Mouse (Mus musculus) gastrocnemius, postnatal 4 days (tissue): ENCODE results near the gene Plin2. TPM values are rescaled to one million over a fixed set of nuclear protein-coding genes. Genes with fewer than 3 reads are reported as not detected.

Experiments used
- DNase-seq, 2 experiments: peaks; one replicate each; pipeline ENCODE4 v3.0.0; 2021 to 2022; ENCODE audit warnings: low spot score in 2 of 2, mixed read lengths in 2 of 2
- long read RNA-seq, 2 experiments: library from polyadenylated mRNA; stranded (forward); transcript quantifications; one replicate each; pipeline ENCODE4 v2.0.0; 2021
- total RNA-seq, 2 experiments: library from RNA; stranded (reverse); gene quantifications; 2 replicates each; pipeline ENCODE4 v1.2.3; 2021

Plin2 gene
- total RNA-seq = 100 to 1,000 TPM in 1 of 2 experiments, 10 to 100 TPM in 1; 95.5 to 103 TPM
- long read RNA-seq, experiment 1, transcript Plin2-201 (8 exons, 1,888 nt) = major isoform, 108 of 158 reads
- long read RNA-seq, experiment 1, partial matches to known transcripts = 7 of 158 reads
- long read RNA-seq, experiment 1, other reads (novel, unspliced or antisense) = 43 of 158 reads
- long read RNA-seq, experiment 2, transcript Plin2-201 (8 exons, 1,888 nt) = major isoform, 86 of 134 reads
- long read RNA-seq, experiment 2, partial matches to known transcripts = 3 of 134 reads
- long read RNA-seq, experiment 2, other reads (novel, unspliced or antisense) = 45 of 134 reads

GRCm38 (mm10) chr4:86669780-86670201, at the start of gene Plin2:
TSS of gene Plin2 (minus strand) at chr4:86670060.
- DNase-seq = peak; percentile 56 to 78

- no peak for DNase-seq
Observed at GRCm38 (mm10) chr4:86718878-86719577, 49.2 kb upstream of the Plin2 start.

- DNase-seq = no peak
Observed at GRCm38 (mm10) chr4:86717176-86717575, 47.3 kb upstream of the Plin2 start.

GRCm38 (mm10) chr4:86715341-86715740, 45.5 kb upstream of the Plin2 start:
- DNase-seq = no peak

- DNase-seq = no peak
Observed at GRCm38 (mm10) chr4:86713518-86713917, 43.7 kb upstream of the Plin2 start.

- DNase-seq = peak in 1 of 2 experiments; percentile 30
Observed at GRCm38 (mm10) chr4:86712751-86713195, 42.9 kb upstream of the Plin2 start.

GRCm38 (mm10) chr4:86710666-86711215, 40.9 kb upstream of the Plin2 start:
- DNase-seq = no peak

GRCm38 (mm10) chr4:86710034-86710650, 40.3 kb upstream of the Plin2 start:
- DNase-seq = no peak

GRCm38 (mm10) chr4:86708801-86709200, 38.9 kb upstream of the Plin2 start:
- no peak for DNase-seq

- DNase-seq = no peak
Observed at GRCm38 (mm10) chr4:86699161-86699865, 29.5 kb upstream of the Plin2 start.

GRCm38 (mm10) chr4:86696890-86697289, 27.0 kb upstream of the Plin2 start:
- no peak for DNase-seq

GRCm38 (mm10) chr4:86695081-86695480, 25.2 kb upstream of the Plin2 start:
- DNase-seq = peak in 1 of 2 experiments; percentile 56

- no peak for DNase-seq
Observed at GRCm38 (mm10) chr4:86692931-86693330, 23.1 kb upstream of the Plin2 start.

- DNase-seq = no peak
Observed at GRCm38 (mm10) chr4:86691290-86691689, 21.4 kb upstream of the Plin2 start.

GRCm38 (mm10) chr4:86690768-86691167, 20.9 kb upstream of the Plin2 start:
- no peak for DNase-seq

GRCm38 (mm10) chr4:86690194-86690593, 20.3 kb upstream of the Plin2 start:
- DNase-seq = no peak

- no peak for DNase-seq
Observed at GRCm38 (mm10) chr4:86689056-86689735, 19.3 kb upstream of the Plin2 start.

- DNase-seq = no peak
Observed at GRCm38 (mm10) chr4:86686564-86686963, 16.7 kb upstream of the Plin2 start.

- no peak for DNase-seq
Observed at GRCm38 (mm10) chr4:86686009-86686366, 16.1 kb upstream of the Plin2 start.

GRCm38 (mm10) chr4:86685231-86686008, 15.6 kb upstream of the Plin2 start:
- no peak for DNase-seq
